ENCODE assay signal across 24 mouse cellular contexts in genomic region chr12:8902479-8902878, GRCm38 (mm10). TPM values are rescaled to one million over a fixed set of nuclear protein-coding genes. Genes with fewer than 3 reads are reported as not detected.
DNase-seq lines count a peak whose midpoint lies in the region; ATAC-seq lines count a peak whose summit lies in the region.
"Had no signal": no experiment of that assay in that cellular context is flagged by ENCODE, and none has a peak within 500 bp of the region (broad histone marks: within the 10 kb centered on the region; RNA-seq: fewer than 3 reads in every experiment).

No protein-coding gene starts in this region.

- no peak overlapping the region for H3K27ac ChIP-seq in kidney, embryonic 14.5 days (ENCODE audit: low read depth, low read length)
- no peak overlapping the region for H3K27ac ChIP-seq in liver, embryonic 15.5 days (replicated peaks)
- H3K27ac ChIP-seq: forebrain, embryonic 15.5 days; left cerebral cortex, adult 2 months; neural tube, embryonic 13.5 days had no signal

- H3K36me3 ChIP-seq in kidney, embryonic 14.5 days (ENCODE audit: control insufficient read depth, insufficient read depth, low read length): no peaks in the 10 kb centered on the region
- H3K36me3 ChIP-seq in liver, embryonic 15.5 days (replicated peaks): no peaks in the 10 kb centered on the region
- H3K36me3 ChIP-seq: forebrain, embryonic 15.5 days; heart, embryonic 12.5 days; neural tube, embryonic 13.5 days had no signal

- no peaks in the 10 kb centered on the region for H3K27me3 ChIP-seq in kidney, embryonic 14.5 days (ENCODE audit: control insufficient read depth, insufficient read depth, low read length)
- no peaks in the 10 kb centered on the region for H3K27me3 ChIP-seq in liver, embryonic 15.5 days
- H3K27me3 ChIP-seq: forebrain, embryonic 15.5 days; heart, embryonic 12.5 days; neural tube, embryonic 13.5 days; Patski had no signal

- no peak overlapping the region for H3K9ac ChIP-seq in kidney, embryonic 14.5 days (ENCODE audit: low read depth, low read length)
- no peak overlapping the region for H3K9ac ChIP-seq in liver, embryonic 15.5 days
- H3K9ac ChIP-seq: forebrain, embryonic 15.5 days; heart, embryonic 12.5 days; neural tube, embryonic 13.5 days had no signal

- H3K4me1 ChIP-seq in kidney, embryonic 14.5 days (ENCODE audit: control insufficient read depth, insufficient read depth, low read length): peaks cover 9% of the 10 kb centered on the region; the same call in 1 of the 2 replicates
- H3K4me1 ChIP-seq in liver, embryonic 15.5 days (replicated peaks): peaks cover 12% of the 10 kb centered on the region

- H3K4me2 ChIP-seq in kidney, embryonic 14.5 days (replicated peaks; ENCODE audit: low read depth, low read length): no peak overlapping the region
- no peak overlapping the region for H3K4me2 ChIP-seq in liver, embryonic 15.5 days
- H3K4me2 ChIP-seq: forebrain, embryonic 15.5 days; heart, embryonic 12.5 days; neural tube, embryonic 13.5 days had no signal

- 31% methylated on average over 3 of the region's 3 CpGs for WGBS in kidney, embryonic 14.5 days
- WGBS in liver, embryonic 15.5 days (ENCODE audit: insufficient replicate concordance): 30% methylated on average over 3 of the region's 3 CpGs

- DNase-seq in embryo, embryonic 10 days (ENCODE audit: low spot score): peak; percentile 56
- DNase-seq in embryo, embryonic 9.5 days (ENCODE audit: extremely low spot score): no peak
- no peak for DNase-seq in kidney, adult 9 months
- peak; percentile 19 for DNase-seq in A20 (ENCODE audit: low read depth, low spot score)
- DNase-seq in right cerebral cortex, adult 2 months (ENCODE audit: low spot score in 2 of 2): no peak
- no peak for DNase-seq in layer of hippocampus, postnatal 25 days (ENCODE audit: extremely low spot score in 1 of 2, low spot score in 1 of 2)
- DNase-seq: adrenal gland, adult 8-10 months; cerebellum, postnatal 10 days; kidney, adult 11 months; kidney, postnatal 14 days; lung, adult 2 months; spleen, adult 18-20 months; thymus, adult 18-20 months; thymus, postnatal 4 days had no signal

- ATAC-seq in kidney, embryonic 14.5 days (ENCODE audit: low FRiP score, low TSS enrichment): 0 out of 2 replicates have a peak, but pooled peaks have one; percentile 34
- 0 out of 2 replicates have a peak, but pooled peaks have one; percentile 34 for ATAC-seq in liver, embryonic 15.5 days (ENCODE audit: insufficient read depth)
- ATAC-seq: CD4-positive, CD25-positive, alpha-beta regulatory T cell, adult 4 months; forebrain, embryonic 15.5 days; hindbrain, embryonic 16.5 days; Patski had no signal

- H3K9me3 ChIP-seq in kidney, embryonic 14.5 days (ENCODE audit: control insufficient read depth, low read length): 0 out of 2 replicates have a peak, but pooled peaks cover 2% of the 10 kb centered on the region
- H3K9me3 ChIP-seq in liver, embryonic 15.5 days (replicated peaks): no peaks in the 10 kb centered on the region
- H3K9me3 ChIP-seq: forebrain, embryonic 15.5 days; heart, embryonic 12.5 days; neural tube, embryonic 13.5 days had no signal

- H3K4me3 ChIP-seq in kidney, embryonic 14.5 days (ENCODE audit: low read length): no peak overlapping the region
- no peak overlapping the region for H3K4me3 ChIP-seq in liver, embryonic 15.5 days (replicated peaks)
- H3K4me3 ChIP-seq: forebrain, embryonic 15.5 days; heart, embryonic 12.5 days; left cerebral cortex, adult 2 months; neural tube, embryonic 13.5 days had no signal

RNA-seq across cellular contexts. Expression of gene Laptm4a, which starts 19.0 kb away (rescaled TPM):
- polyA plus RNA-seq in kidney, embryonic 14.5 days (2014; fragmentation: Nextera tagmentation; extraction: Ambion mirVana): 140 and 337 TPM in 2 replicates
- 61.3 and 69.2 TPM in 2 replicates for polyA plus RNA-seq in liver, embryonic 15.5 days (2015; fragmentation: Nextera tagmentation; extraction: Ambion mirVana)
- total RNA-seq in layer of hippocampus, postnatal 25 days (2021): 100 to 1,000 TPM; 222 to 223 TPM

RNA-seq across cellular contexts. Expression of gene Matn3, which starts 45.2 kb away (rescaled TPM):
- polyA plus RNA-seq in kidney, embryonic 14.5 days (2014; fragmentation: Nextera tagmentation; extraction: Ambion mirVana): 0.11 and 0.37 TPM in 2 replicates
- polyA plus RNA-seq in liver, embryonic 15.5 days (2015; fragmentation: Nextera tagmentation; extraction: Ambion mirVana): 0.09 and 0.17 TPM in 2 replicates
- not detected for total RNA-seq in layer of hippocampus, postnatal 25 days (2021)
- total RNA-seq: adrenal gland, adult 8-10 months; heart, postnatal 25 days had no signal
- polyA plus RNA-seq: CD4-positive, CD25-positive, alpha-beta regulatory T cell, adult 4 months had no signal

Comparison
In these comparisons a context has a peak if more than half of its experiments do, and no peak if none do; other contexts are left out.
1. DNase-seq: peak in embryo, embryonic 10 days (single experiment) and A20 (single experiment); none in embryo, embryonic 9.5 days (single experiment), kidney, adult 9 months (single experiment), right cerebral cortex, adult 2 months (0 of 2) and layer of hippocampus, postnatal 25 days (0 of 2).